Mouse (Mus musculus) CD4-positive, CD25-positive, alpha-beta regulatory T cell, adult 2 months (primary cell): Measurements from ENCODE around the gene Bicdl1.
"Not testable (repeated sequence)": the region's sequence is repeated elsewhere in the genome, so short reads cannot be mapped to it uniquely, and the experiment has no call there.

Experiments
- DNase-seq: peaks from one replicate; pipeline ENCODE4 v3.0.0-alpha.2; 2012; ENCODE audit warnings: low read depth, low spot score

Gene Bicdl1

DNA sequence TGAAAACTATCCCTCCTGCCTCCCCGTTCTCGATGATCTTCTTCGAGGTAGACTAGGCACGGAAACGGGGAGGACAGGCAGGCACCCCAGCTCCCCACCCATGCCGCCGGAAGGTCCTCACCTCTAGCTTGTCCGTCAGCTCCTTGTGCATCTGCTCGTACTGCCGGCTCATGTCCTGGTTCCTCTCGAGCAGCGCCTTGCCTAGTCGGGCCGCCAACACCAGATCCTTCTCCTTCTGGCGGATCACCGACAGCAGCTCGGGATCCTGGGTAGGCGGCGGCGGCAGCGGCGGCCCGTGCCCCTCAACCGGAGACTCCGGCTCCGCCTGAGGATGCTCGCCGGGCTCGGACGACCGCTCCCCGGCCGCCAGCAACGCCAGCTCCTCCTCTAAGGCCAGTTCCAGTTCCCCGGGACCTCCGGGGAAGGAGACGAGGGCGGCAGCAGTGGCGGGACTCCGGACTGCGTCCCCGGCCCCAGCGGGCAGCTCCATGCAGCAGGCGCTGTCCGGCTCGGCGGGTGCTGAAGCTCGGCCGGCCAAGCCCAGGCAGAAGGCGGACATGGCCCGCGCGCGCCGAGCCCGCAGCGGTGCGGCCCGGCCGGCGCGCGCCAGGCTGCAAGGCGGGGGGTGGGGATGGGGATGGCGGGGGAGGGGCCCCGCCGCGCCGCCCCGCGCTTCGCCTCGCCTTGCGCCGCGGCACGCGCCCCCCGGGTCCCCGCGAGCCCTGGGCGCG is at the start of gene Bicdl1:
Gene Bicdl1 (minus strand): TSS at position 621 of the 731 bp plus-strand sequence.
- peak; percentile 79 for DNase-seq

DNA sequence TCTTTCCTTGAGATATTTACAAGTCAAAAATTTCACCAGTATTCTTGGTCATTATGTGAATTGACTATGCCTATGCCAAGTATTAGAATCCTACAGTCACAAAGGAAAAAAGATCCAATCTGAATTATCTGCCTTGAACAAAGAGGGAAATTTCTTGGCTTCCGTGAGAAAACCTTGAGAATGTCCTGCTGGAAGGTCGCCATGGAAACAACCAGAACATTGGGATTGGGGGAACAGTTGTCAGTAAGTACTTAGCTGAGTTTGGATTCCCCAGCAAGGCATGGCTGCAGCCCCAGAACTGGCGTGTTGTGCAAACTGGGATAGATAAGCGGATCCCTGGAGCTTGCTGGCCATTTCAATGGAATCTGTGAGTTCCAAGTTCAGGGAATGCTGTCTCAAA is 45.5 kb upstream of the Bicdl1 start:
- no peak for DNase-seq

DNA sequence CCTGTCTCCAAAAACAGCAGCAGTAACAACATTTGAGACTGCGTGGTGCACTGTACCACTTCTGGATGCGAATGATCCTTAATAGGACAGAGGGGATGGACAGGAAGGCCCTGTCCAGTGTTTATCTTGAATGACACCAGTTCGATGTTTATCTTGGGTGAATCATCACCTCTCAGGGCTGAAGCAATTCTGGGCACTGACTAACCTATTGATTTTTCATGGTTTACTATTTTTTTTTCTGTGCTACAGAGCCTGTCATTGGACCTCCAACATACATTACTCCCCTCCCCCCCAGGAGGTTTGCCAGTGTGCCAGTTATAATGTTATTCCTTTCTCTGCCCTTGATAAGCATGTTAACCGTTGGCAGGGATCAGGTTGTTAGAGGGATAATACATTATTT is 43.9 kb upstream of the Bicdl1 start:
- DNase-seq = no peak

DNA sequence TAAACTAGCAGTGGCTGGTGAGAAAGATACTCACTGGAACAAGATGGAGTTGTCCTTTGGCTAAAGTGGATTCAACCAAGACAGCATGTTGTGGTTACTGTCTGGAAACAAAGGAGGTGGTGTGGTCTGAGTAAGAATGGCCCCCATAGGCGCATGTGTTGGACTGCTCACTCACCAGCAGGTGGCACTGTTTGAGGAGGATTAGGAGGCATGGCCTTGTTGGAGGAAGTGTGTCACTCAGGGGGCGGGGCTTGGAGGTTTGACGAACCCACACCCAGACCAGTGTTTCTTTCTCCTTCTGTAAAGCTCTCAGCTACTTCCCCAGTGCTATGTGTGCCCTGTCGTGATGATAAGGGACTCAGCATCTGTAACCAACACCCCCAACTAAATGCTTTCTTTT is 38.6 kb upstream of the Bicdl1 start:
- peak; percentile 21 for DNase-seq

DNA sequence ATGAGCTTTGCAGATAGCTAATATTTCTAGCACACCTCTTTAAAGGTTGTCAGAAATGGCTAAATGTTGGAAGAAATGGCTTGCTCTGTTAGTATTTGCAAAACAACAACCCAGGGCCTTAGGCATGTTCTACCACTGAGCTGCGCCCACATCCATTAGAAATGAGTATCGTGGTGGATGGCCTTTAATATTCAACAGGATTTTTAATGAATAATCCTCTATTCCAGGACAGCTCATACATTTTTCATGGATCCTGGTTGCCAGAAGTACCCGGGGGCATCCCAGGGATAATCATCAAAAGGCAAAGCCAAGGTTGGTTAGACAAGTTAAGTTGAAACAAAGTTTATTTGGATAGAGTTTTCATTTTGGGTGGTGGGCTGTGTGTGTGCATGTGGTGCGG is 37.7 kb upstream of the Bicdl1 start:
- DNase-seq = no peak

DNA sequence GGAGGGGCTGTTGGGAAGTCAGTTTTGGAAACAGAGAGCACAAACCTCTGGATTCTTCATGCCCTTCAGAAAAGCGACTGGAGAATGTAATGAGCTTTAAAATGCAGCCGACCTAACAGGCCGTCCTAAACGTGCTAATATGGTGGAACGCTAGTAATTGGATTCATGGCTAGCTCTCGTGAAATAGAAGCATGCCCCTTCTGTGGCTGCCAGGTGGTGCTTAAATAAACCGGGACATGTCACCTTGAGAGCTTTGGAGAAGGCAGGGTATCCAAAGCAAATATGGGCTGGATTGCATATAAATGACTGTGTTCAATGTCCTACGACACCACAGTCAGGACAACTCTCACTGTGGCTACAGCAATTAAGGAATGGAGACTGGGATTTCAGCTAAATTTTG is 35.4 kb upstream of the Bicdl1 start:
- no peak for DNase-seq

DNA sequence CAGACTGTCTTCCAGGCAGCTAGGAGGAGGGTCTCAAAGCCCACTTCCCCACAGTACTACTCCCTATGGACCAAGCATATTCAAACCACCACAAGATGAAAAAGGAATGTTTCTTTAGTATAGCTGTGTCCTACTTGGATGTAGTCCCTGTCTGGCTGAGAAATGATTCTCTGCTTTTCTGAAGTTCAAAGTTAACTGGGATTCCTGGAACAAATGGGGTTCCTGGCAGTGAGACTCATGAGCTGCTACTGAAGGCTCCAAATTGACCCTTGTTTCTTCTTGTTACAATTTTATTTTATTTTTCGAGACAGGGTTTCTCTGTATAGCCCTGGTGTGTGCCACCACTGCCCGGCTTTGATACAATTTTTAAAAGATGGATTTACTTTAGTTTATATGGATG is 32.6 kb upstream of the Bicdl1 start:
- no peak for DNase-seq

DNA sequence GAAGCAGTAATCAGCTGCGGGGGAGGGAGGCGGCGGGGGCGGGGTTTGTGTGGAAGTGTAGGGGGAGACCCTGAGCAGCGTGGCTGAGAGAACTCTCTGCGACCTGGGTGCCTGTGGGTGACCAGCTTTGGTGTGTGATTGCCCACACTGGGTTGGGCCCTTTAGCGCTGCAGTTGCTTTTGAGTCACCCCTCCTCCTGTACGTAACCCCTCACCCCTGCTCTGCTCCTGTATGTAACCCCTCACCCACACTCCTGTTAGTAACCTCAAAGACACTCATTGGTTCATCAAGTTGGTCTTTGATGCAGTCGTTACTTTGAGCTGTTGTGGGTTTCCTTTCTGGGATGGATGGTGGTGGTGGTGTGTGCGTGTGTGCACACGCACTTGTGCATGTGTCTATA is 29.5 kb upstream of the Bicdl1 start:
- DNase-seq = peak; percentile 51

DNA sequence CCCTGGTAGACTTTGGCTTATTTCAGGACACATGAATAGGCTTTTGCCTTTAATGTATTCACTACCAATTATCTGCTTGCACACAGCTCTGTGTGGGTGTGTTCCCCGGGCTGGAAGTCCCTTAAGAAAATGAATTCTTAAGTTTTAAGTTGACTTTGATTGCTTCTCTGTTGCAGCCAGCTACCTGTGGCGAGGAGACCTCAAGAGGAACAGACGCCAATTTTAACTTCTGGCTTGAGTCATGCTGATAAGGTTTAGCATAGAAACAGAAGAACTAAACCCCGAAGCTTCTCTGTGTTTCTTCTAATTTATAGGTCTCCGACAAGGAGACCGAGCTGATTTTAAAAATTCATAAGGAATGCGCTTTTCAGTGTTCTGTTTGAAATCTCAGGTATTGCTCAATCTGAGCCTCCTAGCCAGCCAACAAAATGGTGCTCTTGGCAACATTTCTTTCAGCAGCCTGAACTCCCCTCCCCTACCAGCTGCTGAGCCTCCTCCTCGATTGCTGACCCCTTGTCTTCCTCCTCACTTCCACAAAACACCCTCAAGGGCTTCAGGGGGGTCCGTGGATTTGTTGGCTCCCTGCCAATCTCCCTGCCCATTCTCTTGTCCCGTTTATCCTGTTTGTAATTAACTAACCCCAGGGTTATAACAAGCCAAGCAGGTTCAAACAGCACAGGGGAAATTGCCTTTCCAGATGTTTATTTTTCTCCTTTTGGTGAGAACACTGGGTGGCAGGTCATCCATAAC is 27.2 kb upstream of the Bicdl1 start:
- DNase-seq = no peak

DNA sequence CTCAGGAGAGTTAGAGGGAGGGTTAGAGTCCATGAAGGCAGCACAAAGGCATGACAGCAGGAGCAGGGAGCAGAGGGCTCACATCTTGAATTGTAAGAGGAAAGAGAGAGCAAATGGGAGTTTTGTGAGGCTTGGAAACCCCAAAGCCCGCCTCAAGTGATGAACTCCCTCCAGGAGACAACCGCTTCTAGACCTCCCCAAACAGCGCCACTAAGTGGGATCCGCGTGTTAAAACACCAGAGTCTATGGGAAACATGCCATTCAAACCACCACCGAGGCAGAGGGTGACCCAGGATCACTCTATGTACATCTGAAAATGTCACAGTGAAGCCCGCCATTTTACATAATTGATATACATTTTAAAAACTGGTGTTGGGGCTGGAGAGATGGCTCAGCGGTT is 26.1 kb upstream of the Bicdl1 start:
- DNase-seq = no peak

DNA sequence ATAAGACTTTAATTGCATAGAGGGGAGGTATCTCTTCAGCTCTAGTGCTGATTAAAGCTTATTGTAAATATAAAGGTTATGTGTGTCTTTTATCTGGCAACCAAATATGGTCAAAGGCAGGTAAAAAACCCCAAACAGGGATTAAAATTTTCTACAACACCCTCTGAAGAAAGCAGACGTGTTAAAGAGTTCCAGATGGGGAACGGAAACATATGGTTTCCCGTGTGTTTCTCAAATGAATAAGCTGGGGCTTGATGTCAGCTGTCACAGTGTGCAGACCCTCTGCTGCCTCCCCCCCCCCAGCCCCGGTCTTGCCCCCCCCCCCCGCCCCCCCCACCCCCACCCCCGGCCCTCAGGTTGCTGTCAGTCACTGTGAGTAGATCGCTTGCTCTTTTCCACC is 24.1 kb upstream of the Bicdl1 start:
- peak; percentile 40 for DNase-seq

DNA sequence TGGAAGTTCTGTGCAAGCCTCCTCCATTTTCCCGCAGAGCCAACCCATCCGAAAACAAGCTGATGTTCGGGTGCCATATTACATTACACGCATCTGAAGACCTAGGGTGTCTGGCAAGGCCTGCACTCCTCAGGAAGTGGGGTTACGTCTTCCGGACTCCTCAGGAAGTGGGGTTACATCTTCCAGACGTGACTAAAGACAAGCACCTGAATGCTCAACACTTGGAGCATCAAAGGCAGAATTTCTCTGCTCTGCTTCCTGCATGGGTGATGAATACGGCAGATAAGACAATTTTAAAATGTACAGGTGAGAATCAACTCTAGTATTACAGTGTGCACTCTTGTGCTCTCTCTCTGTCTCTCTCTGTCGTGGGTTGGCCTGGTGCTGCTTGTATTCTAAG is 23.4 kb upstream of the Bicdl1 start:
- peak; percentile 82 for DNase-seq

DNA sequence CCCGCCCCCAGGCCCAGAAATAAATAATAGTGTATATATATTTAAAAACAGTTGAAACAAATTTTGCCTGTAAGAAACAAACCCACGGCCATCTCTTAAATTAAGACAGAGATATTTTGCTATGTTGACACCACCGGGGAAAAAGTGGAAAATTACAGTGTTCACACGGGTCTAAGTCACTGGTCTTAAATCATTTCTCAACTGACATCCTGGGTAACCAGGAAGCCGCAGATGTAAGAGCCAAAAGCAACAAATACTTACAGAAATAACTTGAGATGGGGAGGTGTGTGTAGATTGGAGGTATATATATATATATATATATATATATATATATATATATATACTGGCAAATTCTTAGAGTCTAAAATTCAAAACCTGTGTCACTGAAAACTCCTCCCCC is 21.5 kb upstream of the Bicdl1 start:
- peak; percentile 42 for DNase-seq

DNA sequence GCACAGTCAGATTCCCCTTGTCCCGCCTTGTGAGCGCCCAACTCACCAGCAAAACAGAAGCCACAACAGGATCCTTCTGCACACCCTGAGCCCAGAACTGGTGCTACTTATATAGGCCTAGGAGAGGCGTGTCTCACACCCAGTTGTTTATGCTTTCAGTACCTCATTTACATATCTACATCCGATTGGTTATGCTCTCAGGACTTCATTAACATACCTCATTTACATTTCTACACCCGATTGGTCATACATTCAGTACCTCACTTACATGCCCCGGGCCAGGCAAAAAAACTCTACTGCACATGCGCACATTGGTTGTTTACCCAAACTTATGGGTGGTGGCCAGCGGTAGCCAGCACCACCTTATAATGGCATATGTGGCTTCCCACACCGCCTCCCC is 20.5 kb upstream of the Bicdl1 start:
- DNase-seq = not testable (repeated sequence)

DNA sequence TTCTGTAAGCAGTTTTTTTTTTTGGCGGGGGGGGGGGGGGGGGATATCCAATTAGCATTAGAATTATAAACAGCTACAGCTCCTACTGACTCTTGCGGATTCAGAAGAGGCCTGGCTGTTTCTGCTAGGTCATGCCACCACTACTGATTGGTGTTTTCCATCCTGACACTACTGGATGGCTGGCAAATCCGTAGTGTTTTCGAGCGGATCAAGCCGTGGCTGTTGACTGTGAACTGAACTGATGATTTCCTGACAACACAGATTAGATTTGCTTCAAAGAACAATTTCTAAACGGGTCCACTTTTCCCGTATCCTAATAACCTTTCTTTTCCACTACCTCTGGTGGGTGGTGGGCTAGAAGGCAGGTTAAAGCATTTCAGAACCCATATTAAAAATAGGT is 16.9 kb upstream of the Bicdl1 start:
- DNase-seq = no peak

DNA sequence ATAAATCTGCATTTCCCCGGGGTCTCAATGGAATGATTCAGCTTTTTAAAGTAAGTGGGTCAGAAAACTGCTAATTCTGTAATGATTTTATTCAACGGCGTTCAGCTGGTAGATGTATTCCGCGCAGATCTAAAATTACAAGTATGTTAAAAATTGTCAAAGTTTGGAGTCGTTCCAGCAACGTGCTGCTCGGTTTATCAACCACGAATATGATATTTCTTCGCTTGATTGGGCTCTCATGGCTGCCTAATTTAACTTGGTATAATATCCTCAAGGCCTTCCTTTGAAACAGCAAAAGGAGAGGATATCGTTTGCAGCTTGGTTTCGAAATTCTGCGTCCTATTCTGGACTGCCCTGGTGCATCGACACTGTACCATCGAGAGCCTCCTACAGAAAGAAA is 13.9 kb upstream of the Bicdl1 start:
- no peak for DNase-seq

DNA sequence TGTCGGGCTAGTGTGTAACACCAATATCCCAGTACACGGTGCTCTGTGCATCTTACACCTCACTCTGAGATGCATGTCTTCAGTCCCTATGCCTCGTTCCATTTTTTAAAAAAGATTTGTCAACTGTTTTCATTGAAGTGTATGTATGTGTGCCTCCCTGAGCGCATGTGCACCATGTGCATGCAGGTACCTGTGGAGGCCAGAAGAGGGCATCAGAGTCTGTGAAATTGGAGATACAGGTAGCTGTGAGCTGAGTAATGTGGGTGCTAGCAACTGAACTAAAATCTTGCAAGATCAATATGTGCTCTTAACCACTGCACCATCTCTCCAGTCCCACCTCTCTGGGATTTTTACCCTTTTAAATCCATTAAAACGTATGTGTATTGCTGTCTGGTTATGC is 6.6 kb upstream of the Bicdl1 start:
- DNase-seq = no peak

DNA sequence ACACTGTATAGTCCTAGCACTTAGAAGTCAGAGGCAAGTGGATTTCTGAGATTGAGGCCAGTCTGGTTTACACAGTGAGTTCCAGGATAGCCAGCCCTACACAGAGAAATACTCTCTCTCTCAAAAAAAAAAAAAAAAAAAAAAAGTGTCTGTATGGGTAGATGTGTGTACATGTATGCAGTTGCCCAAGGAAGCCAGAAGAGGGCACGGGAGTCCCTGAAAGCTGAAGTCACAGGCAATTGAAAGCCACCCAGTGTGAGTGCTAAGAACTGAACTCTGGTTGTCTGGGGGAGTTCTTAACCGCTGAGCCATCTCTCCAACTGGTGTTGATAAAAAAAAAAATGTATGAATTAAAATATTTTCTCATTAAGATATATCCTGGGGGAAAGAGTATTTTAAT is 3.1 kb upstream of the Bicdl1 start:
- peak; percentile 60 for DNase-seq

DNA sequence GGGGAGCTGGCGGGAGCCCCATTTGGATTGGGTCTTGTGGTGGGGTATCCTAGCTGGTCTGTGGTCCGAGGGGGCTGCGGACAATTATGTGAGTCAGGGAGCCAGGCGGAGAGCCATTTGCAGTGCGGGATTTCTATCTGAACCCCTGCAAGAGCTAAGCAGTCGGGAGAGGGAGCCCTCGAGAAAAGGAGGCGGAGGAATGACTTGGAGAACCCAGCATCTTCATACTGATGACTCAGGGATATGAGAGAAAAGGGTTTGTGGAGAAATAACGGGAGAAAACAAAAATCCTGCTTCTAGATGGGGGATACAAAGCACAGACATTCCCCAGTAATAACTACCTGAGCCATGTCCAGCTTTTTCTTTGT is 1.4 kb upstream of the Bicdl1 start:
- DNase-seq = no peak

DNA sequence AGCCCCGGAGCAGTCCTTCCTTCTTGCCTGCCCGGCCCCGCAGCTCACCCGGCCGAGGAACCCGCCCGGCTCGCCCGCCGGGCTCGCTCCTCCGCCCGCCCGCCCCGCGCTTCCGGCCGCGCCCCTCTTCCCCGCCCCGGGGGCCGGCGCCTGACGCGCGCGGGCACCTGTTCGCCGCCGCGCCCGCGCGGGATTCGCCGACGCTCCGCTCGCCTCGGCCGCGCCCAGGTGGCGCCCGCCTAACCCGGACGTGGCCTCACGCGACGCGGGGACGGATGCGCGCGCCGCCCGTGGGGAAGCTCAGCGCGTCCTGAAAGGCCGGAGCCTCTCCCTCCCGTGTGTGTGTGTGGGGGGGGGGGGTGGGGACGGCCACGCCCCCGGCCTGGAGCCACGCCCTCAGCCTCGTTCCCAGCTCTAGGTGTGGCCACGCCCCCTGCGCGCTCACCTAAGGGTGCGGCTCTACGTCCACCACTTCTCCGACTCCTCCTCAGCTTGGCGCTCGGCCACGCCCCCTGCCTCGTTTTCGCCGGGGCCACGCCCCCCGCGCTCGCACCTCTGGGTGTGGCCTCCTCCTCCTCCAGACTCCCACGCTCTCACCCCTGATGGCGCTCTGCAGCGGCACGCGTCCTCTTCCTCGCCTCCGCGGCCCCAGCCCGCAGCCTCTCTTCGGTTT is 891 bp upstream of the Bicdl1 start:
- peak; percentile 99 for DNase-seq

DNA sequence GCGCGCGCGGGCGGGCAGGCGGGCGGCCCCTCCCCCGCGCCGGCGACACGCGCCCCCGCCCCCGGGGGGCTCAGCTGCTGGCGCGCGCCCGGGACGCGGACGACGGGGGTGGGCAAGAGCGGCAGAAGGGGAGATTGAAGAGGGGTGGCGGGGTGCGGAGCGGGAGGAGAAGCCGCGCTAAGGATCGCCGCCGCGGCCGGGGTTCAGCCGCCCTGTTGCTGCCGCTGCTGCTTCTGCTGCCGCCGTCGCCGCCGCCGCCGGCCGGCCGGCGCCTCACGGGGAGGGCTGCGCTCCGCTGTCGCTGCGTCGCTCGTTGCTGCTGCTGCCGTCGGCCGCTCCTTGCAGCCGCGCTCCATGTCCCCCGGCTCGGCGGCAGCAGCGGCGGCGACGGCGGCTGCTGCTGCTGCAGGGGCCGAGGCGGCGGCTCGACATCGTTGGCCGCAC is 333 bp upstream of the Bicdl1 start:
- no peak for DNase-seq

DNA sequence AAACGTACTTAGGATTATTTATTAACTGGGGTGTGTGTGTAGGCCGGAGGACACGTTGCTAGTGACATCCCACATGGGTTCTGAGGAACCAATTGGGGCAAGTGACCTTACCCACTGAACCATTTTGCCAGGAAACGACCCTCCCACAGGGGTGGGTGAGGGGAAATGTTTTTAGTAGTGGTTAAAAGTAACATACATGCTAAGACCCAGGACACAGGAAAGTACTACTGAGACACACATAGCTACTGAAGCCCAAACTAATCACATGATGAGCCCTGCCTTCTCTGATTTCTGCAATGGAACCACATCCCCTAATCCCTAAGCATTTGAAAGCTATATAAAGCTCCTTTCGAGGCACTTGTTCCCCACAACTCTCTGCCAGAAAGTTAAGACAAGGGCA is 1.1 kb downstream of the Bicdl1 start:
- DNase-seq = no peak

DNA sequence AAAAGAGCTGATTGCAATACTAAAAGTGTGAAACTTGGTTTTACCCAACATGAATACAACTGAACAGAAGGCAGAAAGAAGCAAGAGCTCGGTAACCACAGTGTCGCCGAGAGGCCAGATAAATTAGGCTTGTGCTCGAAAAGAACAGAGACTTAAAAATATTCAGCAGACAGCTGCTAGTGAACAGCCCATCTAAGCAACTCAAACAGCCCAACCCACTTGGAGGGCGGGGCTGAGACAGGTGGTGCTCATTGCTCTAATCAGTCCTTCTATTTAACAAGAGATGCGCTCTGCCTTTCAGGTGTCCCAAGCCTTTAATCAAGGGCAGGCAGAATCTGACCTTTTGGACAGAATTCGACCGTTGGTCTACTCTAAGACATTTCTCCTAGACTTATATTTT is 4.8 kb downstream of the Bicdl1 start:
- peak; percentile 33 for DNase-seq
